Mouse (Mus musculus): ENCODE data around the gene Sik2. TPM values are rescaled to one million over a fixed set of nuclear protein-coding genes. Genes with fewer than 3 reads are reported as not detected.

Gene Sik2
- total and polyA plus RNA-seq, 3 experiments, result 7.5 to 12.1 TPM; not detected in 1

- Histone ChIP-seq H3K79me2 (ENCODE audit: control insufficient read depth, insufficient read depth, low read length, poor library complexity) (no peaks in the 10 kb centered on the region), H3K9me3 (replicated peaks; ENCODE audit: insufficient read depth, low read length) (no peaks in the 10 kb centered on the region), H3K4me1 (ENCODE audit: control insufficient read depth in 1 of 2, insufficient read depth in 2 of 2, low read length in 2 of 2) (peaks cover 10 to 28% of the 10 kb centered on the region in 2 experiments; a peak in 3 of 4 replicates), H3K4me3 (ENCODE audit: control insufficient read depth in 1 of 2, insufficient read depth in 1 of 2, low read depth in 2 of 2, low read length in 2 of 2) (peak overlapping the region; percentile 25 to 37), H3K27me3 (ENCODE audit: control insufficient read depth in 1 of 2, insufficient read depth in 2 of 2, low read length in 2 of 2) (no peaks in the 10 kb centered on the region), H3K27ac (ENCODE audit: control insufficient read depth, low read depth, low read length) (no peak overlapping the region), H3K36me3 (ENCODE audit: control insufficient read depth in 1 of 2, insufficient read depth in 2 of 2, low read length in 2 of 2) (peaks cover 0 to 17% of the 10 kb centered on the region in 2 experiments; a peak in 2 of 4 replicates), H3K9ac (ENCODE audit: control insufficient read depth, low read depth, low read length, poor library complexity, severe bottlenecking) (peak overlapping the region; percentile 36)
- DNase-seq (ENCODE audit: low read depth, low spot score), result peak; percentile 44
- TF ChIP-seq NELFE (IDR thresholded peaks at IDR 0.05; ENCODE audit: low read depth, low read length), result 0 out of 2 replicates have a peak, but pooled peaks have one; percentile 19
- TF ChIP-seq SMC3 (IDR thresholded peaks at IDR 0.05; ENCODE audit: low read depth, low read length), result no peak
Observed at GRCm38 (mm10) chr9:50850271-50850670, 158.6 kb downstream of the Sik2 start.

DNA sequence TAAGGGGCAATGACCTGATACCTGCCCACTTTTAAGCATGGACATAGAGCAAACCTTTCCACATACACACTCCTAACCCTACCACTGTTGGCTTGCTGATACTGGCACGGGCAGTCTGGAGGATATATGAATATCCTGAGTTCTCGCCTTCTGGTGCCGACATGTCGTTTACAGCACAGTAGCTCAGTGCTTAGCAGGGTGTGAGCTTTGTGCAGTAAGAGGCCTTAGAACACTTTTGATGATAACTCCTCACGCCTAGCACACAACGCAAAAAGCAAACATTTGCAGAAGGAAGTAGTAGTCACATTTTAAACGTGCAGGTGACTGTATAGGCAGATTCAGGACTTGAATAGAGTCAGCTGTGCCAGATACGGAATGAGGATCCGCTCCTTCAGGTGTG lies 159.1 kb downstream of the Sik2 start:
- no peaks in the 10 kb centered on the region for H3K79me2 ChIP-seq (ENCODE audit: control insufficient read depth, insufficient read depth, low read length, poor library complexity)
- no peaks in the 10 kb centered on the region for H3K9me3 ChIP-seq (replicated peaks; ENCODE audit: insufficient read depth, low read length)
- peak overlapping the region; percentile 36 for H3K9ac ChIP-seq (ENCODE audit: control insufficient read depth, low read depth, low read length, poor library complexity, severe bottlenecking)
- peak; percentile 76 for DNase-seq (ENCODE audit: low read depth, low spot score)
- H3K4me1 ChIP-seq (ENCODE audit: control insufficient read depth in 1 of 2, insufficient read depth in 2 of 2, low read length in 2 of 2), result peaks cover 10 to 27% of the 10 kb centered on the region in 2 experiments; a peak in 3 of 4 replicates
- H3K4me3 ChIP-seq (ENCODE audit: control insufficient read depth in 1 of 2, insufficient read depth in 1 of 2, low read depth in 2 of 2, low read length in 2 of 2), result peak overlapping the region; percentile 25 to 37
- no peak overlapping the region for H3K27ac ChIP-seq (ENCODE audit: control insufficient read depth, low read depth, low read length)
- TF ChIP-seq RCOR1 (IDR thresholded peaks at IDR 0.05; ENCODE audit: low read depth, low read length) (no peak), MEF2A (IDR thresholded peaks at IDR 0.05; ENCODE audit: extremely low read depth, insufficient replicate concordance, low read depth, low read length, poor library complexity, severe bottlenecking) (no peak), SMC3 (IDR thresholded peaks at IDR 0.05; ENCODE audit: low read depth, low read length) (peak; percentile 28), SIN3A (IDR thresholded peaks at IDR 0.05; ENCODE audit: low read length) (peak; percentile 38)
- peaks cover 0 to 13% of the 10 kb centered on the region in 2 experiments; a peak in 2 of 4 replicates for H3K36me3 ChIP-seq (ENCODE audit: control insufficient read depth in 1 of 2, insufficient read depth in 2 of 2, low read length in 2 of 2)
- H3K27me3 ChIP-seq (ENCODE audit: control insufficient read depth in 1 of 2, insufficient read depth in 2 of 2, low read length in 2 of 2), result no peaks in the 10 kb centered on the region

DNA sequence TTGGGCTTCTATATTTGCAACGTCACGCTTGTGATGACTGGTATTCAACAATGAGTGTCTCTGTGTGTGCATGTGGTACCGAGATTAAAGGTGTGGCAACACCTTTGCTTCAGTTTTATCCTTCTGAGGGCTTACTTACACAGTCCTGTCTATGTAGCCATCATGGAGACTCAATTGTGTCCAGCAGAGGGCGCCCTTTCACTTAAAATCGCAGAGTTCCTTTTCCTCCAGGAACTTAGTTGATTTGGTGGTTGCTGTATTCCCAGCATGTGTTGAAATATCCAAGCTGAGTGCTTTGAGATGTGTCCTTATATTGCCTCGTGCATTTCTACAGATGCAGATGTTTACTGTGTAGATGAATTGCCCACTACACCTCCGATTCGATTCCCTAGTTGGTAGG lies 159.6 kb downstream of the Sik2 start:
- Histone ChIP-seq H3K4me1 (ENCODE audit: control insufficient read depth in 1 of 2, insufficient read depth in 2 of 2, low read length in 2 of 2) (peaks cover 7 to 22% of the 10 kb centered on the region in 2 experiments; a peak in 3 of 4 replicates), H3K4me3 (ENCODE audit: control insufficient read depth in 1 of 2, insufficient read depth in 1 of 2, low read depth in 2 of 2, low read length in 2 of 2) (peak overlapping the region; percentile 25 to 32), H3K27ac (ENCODE audit: control insufficient read depth, low read depth, low read length) (no peak overlapping the region), H3K9ac (ENCODE audit: control insufficient read depth, low read depth, low read length, poor library complexity, severe bottlenecking) (no peak overlapping the region), H3K9me3 (replicated peaks; ENCODE audit: insufficient read depth, low read length) (no peaks in the 10 kb centered on the region), H3K79me2 (ENCODE audit: control insufficient read depth, insufficient read depth, low read length, poor library complexity) (no peaks in the 10 kb centered on the region), H3K27me3 (ENCODE audit: control insufficient read depth in 1 of 2, insufficient read depth in 2 of 2, low read length in 2 of 2) (no peaks in the 10 kb centered on the region), H3K36me3 (ENCODE audit: control insufficient read depth in 1 of 2, insufficient read depth in 2 of 2, low read length in 2 of 2) (peaks cover 0 to 10% of the 10 kb centered on the region in 2 experiments; a peak in 2 of 4 replicates)
- TF ChIP-seq CHD2 (IDR thresholded peaks at IDR 0.05; ENCODE audit: low read length) (no peak), KAT2A (conservative IDR thresholded peaks at IDR 0.05; ENCODE audit: low read depth, low read length) (no peak), UBTF (IDR thresholded peaks at IDR 0.05; ENCODE audit: borderline replicate concordance, insufficient read depth, low read depth, low read length) (no peak), CTCF (IDR thresholded peaks at IDR 0.05 in 2 of 3, conservative IDR thresholded peaks at IDR 0.05 in 1 of 3; ENCODE audit: control insufficient read depth in 1 of 3, insufficient read depth in 1 of 3, low read depth in 2 of 3, low read length in 3 of 3, poor library complexity in 1 of 3, severe bottlenecking in 1 of 3) (peak; percentile 67 to 96 (median 74)), MYC (IDR thresholded peaks at IDR 0.05; ENCODE audit: low read depth, low read length) (no peak), MXI1 (IDR thresholded peaks at IDR 0.05; ENCODE audit: low read depth, low read length) (no peak), SIN3A (IDR thresholded peaks at IDR 0.05; ENCODE audit: low read length) (peak; percentile 62), GATA1 (IDR thresholded peaks at IDR 0.05; ENCODE audit: low read depth, low read length) (no peak), JUND (IDR thresholded peaks at IDR 0.05; ENCODE audit: low read depth, low read length) (no peak), TAL1 (IDR thresholded peaks at IDR 0.05; ENCODE audit: low read length) (no peak), SMC3 (IDR thresholded peaks at IDR 0.05; ENCODE audit: low read depth, low read length) (peak; percentile 96), MAX (IDR thresholded peaks at IDR 0.05; ENCODE audit: low read length) (no peak), RAD21 (IDR thresholded peaks at IDR 0.05; ENCODE audit: low read depth, low read length) (peak; percentile 96), ZKSCAN1 (IDR thresholded peaks at IDR 0.05; ENCODE audit: low read depth, low read length) (no peak), BHLHE40 (IDR thresholded peaks at IDR 0.05; ENCODE audit: borderline replicate concordance, low read depth, low read length) (no peak), MAZ (IDR thresholded peaks at IDR 0.05; ENCODE audit: low read depth, low read length) (no peak), POLR2A (IDR thresholded peaks at IDR 0.05; ENCODE audit: control insufficient read depth in 1 of 2, insufficient read depth in 1 of 2, low read depth in 1 of 2, low read length in 2 of 2, poor library complexity in 1 of 2) (no peak), ZC3H11A (IDR thresholded peaks at IDR 0.05; ENCODE audit: low read depth, low read length) (peak; percentile 95), GABPA (IDR thresholded peaks at IDR 0.05; ENCODE audit: low read depth, low read length) (no peak)
- peak; percentile 93 for DNase-seq (ENCODE audit: low read depth, low spot score)

Data from MEL (cell line).